Mouse (Mus musculus): ENCODE measurements around the gene Uggt1. TPM values are rescaled to one million over a fixed set of nuclear protein-coding genes. Genes with fewer than 3 reads are reported as not detected.

Uggt1 gene
- polyA plus RNA-seq, 2 experiments from 2014 or later, result 19.1 to 22.8 TPM

GRCm38 (mm10) chr1:36257276-36257675, 12.8 kb upstream of the Uggt1 start:
- no peak for ATAC-seq

GRCm38 (mm10) chr1:36255871-36256640, 11.5 kb upstream of the Uggt1 start:
- no peak for ATAC-seq

GRCm38 (mm10) chr1:36254635-36255360, 10.3 kb upstream of the Uggt1 start:
- ATAC-seq, result no peak

- peak; percentile 85 for ATAC-seq
Observed at GRCm38 (mm10) chr1:36252791-36253190, 8.3 kb upstream of the Uggt1 start.

- ATAC-seq, result no peak
Observed at GRCm38 (mm10) chr1:36251426-36251825, 6.9 kb upstream of the Uggt1 start.

GRCm38 (mm10) chr1:36246688-36247087, 2.2 kb upstream of the Uggt1 start:
- no peak for ATAC-seq

GRCm38 (mm10) chr1:36244828-36245215, 302 bp upstream of the Uggt1 start:
- no peak for ATAC-seq

- peak; percentile 11 for ATAC-seq
Observed at GRCm38 (mm10) chr1:36243447-36244057, 968 bp downstream of the Uggt1 start.

GRCm38 (mm10) chr1:36241903-36242429, 2.6 kb downstream of the Uggt1 start:
- peak; percentile 26 for ATAC-seq

- no peak for ATAC-seq
Observed at GRCm38 (mm10) chr1:36240176-36240575, 4.3 kb downstream of the Uggt1 start.

- ATAC-seq, result no peak
Observed at GRCm38 (mm10) chr1:36239396-36239795, 5.1 kb downstream of the Uggt1 start.

GRCm38 (mm10) chr1:36235855-36236254, 8.7 kb downstream of the Uggt1 start:
- peak; percentile 49 for ATAC-seq

- ATAC-seq, result peak; percentile 52
Observed at GRCm38 (mm10) chr1:36235057-36235639, 9.4 kb downstream of the Uggt1 start.

- ATAC-seq, result no peak
Observed at GRCm38 (mm10) chr1:36233218-36233617, 11.3 kb downstream of the Uggt1 start.

- no peak for ATAC-seq
Observed at GRCm38 (mm10) chr1:36230919-36231705, 13.4 kb downstream of the Uggt1 start.

GRCm38 (mm10) chr1:36228461-36228860, 16.1 kb downstream of the Uggt1 start:
- no peak for ATAC-seq

- ATAC-seq, result no peak
Observed at GRCm38 (mm10) chr1:36224648-36225047, 19.9 kb downstream of the Uggt1 start.

- ATAC-seq, result no peak
Observed at GRCm38 (mm10) chr1:36214324-36214723, 30.2 kb downstream of the Uggt1 start.

- no peak for ATAC-seq
Observed at GRCm38 (mm10) chr1:36201739-36202138, 42.8 kb downstream of the Uggt1 start.

GRCm38 (mm10) chr1:36194482-36194881, 50.0 kb downstream of the Uggt1 start:
- ATAC-seq, result no peak

- no peak for ATAC-seq
Observed at GRCm38 (mm10) chr1:36191966-36192365, 52.6 kb downstream of the Uggt1 start.

GRCm38 (mm10) chr1:36180038-36180437, 64.5 kb downstream of the Uggt1 start:
- no peak for ATAC-seq
